Mouse (Mus musculus): ENCODE results near the gene Chsy1. TPM values are rescaled to one million over a fixed set of nuclear protein-coding genes. Genes with fewer than 3 reads are reported as not detected.

The Chsy1 gene
- polyA plus RNA-seq (2017; shearing (Covaris generic)): 18.3 TPM

DNA sequence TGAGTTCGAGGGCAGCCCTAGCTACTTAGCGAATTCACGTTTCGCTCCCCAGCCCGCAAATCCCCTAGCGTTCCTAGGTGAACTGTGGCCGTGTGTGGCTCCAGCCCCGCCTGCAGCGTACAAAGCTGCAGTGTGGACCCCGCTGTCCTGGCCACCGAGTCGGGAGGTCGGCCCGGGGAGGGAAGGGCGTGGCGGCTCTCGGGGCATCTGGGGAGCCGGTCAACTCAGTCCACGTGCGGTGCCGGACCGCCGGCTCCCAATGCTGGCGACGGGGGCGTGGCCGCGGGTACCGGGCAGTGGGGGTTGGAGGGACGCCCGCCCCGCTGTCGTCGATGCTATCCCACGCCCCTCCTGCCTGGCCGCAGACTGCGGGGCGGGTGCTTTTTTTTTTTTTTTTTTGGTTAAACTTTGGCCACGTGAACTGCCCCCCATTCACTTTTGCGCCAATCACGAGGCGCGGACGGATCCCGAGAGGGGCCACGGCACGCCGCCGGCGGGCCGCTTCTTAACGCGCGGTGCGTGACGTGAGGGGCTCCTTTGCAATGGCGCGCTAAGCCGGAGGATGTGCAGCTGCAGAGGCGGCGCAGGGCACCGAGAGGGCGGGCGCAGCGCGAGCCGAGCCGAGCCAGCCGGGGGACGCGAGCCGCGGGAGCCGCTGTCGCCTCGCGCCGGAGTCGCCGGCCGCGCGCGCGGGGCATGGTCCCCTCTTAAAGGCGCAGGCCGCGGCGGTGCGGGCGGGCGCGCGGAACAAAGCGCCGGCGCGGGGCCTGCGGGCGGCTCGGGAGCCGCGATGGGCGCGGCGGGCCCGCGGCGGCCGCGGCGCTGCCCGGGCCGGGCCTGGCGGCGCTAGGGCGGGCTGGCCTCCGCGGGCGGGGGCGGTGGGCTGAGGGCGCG is at the start of gene Chsy1:
TSS of gene Chsy1 (plus strand) at position 555 of the 894 bp plus-strand sequence.

DNA sequence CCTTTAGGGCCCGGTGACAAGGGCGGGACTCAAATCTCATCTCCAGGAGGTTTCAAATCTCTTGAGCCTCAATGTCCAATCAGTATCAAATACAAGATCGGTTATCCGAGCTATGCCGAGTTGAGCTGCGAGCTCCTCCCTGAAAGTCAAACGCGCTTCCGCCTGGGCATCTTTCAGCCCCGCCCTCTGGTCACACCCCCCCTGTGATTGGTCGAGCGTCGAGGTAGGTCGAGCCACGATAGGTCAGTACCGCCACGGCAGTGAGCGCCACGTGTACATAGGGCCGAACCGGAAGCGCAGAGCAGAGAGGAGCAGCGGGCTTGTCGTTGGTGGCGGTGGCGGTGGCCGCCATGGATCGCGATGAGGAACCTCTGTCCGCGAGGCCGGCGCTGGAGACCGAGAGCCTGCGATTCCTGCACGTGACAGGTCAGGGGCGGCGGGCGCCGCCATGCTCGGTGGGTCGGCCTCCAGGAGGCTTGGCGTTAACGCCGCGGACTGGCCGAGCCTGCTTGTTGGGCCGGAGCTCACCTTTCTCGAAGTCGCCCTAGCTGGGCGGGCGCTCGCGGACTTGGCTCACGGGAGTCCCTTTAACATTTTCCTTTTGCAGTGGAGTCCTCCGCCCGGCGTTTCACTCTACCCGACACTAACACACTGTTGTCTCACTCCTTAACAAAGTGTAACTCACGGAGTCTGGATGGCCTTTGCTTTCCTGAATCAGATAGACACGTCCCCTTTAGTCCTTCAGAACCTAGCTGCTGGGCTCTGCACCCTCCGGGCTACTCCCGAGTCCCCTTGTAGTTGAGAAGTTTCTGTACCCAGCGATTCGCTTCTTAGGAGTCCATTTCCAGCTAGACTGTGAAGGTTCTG is 29.7 kb upstream of the Chsy1 start, which contains the start of gene Selenos:
TSS of gene Selenos (plus strand) at position 286 of the 867 bp plus-strand sequence.

Other genes starting within 250 kb of the Chsy1 start
- gene Pcsk6, start 247.8 kb upstream of the Chsy1 start, polyA plus RNA-seq (2017; shearing (Covaris generic)): not detected
- not detected for gene Gm45213, start 65.9 kb upstream of the Chsy1 start, polyA plus RNA-seq (2017; shearing (Covaris generic))
- gene Snrpa1, start 50.5 kb upstream of the Chsy1 start, polyA plus RNA-seq (2017; shearing (Covaris generic)): 96.4 TPM
- gene Selenos, start 29.9 kb upstream of the Chsy1 start, polyA plus RNA-seq (2017; shearing (Covaris generic)): 116 TPM